In the genomic region with DNA sequence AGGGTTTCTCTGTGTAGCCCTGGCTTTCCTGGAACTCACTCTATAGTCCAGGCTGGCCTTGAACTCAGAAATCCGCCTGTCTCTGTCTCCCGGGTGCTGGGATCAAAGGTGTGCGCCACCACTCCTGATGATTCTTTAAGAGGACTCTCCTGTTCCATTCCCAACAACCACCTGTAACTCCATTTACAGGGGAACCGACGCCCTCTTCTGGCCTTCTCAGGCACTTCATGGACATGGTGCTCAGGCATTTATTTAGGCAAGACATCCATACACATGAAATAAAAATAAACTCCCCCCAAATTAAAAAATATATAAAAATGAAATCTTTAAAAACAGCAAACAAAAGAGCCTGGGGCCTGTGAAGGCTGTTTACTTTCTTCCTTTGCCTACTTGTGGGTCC, we compare ENCODE assay signal across 9 mouse cellular contexts. TPM values are rescaled to one million over a fixed set of nuclear protein-coding genes. Genes with fewer than 3 reads are reported as not detected.
DNase-seq lines count a peak whose midpoint lies in the region; ATAC-seq and TF ChIP-seq lines count a peak whose summit lies in the region.
"Had no signal": no experiment of that assay in that cellular context is flagged by ENCODE, and none has a peak within 500 bp of the region (broad histone marks: within the 10 kb centered on the region; RNA-seq: fewer than 3 reads in every experiment).

No protein-coding gene starts in this region.

- TF ChIP-seq POLR2A in cerebellum, adult 2 months (IDR thresholded peaks at IDR 0.05; ENCODE audit: borderline replicate concordance, insufficient read depth, low read length) = no peak

- H3K9me3 ChIP-seq in forebrain, postnatal 0 days (ENCODE audit: low read length) = no peaks in the 10 kb centered on the region
- H3K9me3 ChIP-seq in forebrain, embryonic 10.5 days = no peaks in the 10 kb centered on the region
- H3K9me3 ChIP-seq in midbrain, embryonic 14.5 days (ENCODE audit: control insufficient read depth, low read length) = no peaks in the 10 kb centered on the region
- H3K9me3 ChIP-seq in midbrain, embryonic 10.5 days (replicated peaks) = no peaks in the 10 kb centered on the region
- no peaks in the 10 kb centered on the region for H3K9me3 ChIP-seq in liver, embryonic 14.5 days (ENCODE audit: control insufficient read depth, low read length)
- no peaks in the 10 kb centered on the region for H3K9me3 ChIP-seq in stomach, postnatal 0 days (ENCODE audit: control insufficient read depth, low read length)

- DNase-seq in forebrain, postnatal 0 days = peak; percentile 73
- no peak for DNase-seq in forebrain, embryonic 10.5 days (ENCODE audit: extremely low spot score, low spot score)
- peak; percentile 84 for DNase-seq in midbrain, embryonic 14.5 days
- DNase-seq in midbrain, embryonic 10.5 days (ENCODE audit: low spot score) = no peak
- DNase-seq in cerebellum, adult 2 months = peak; percentile 61 to 67
- DNase-seq in liver, embryonic 14.5 days (ENCODE audit: low read depth in 3 of 3, low spot score in 3 of 3) = peak in 1 of 3 experiments; percentile 40
- peak; percentile 63 for DNase-seq in stomach, postnatal 0 days (ENCODE audit: low spot score)
- no peak for DNase-seq in urinary bladder, adult 2 months (ENCODE audit: low spot score)

- peaks cover 17% of the 10 kb centered on the region; the same call in 1 of the 2 replicates for H3K4me1 ChIP-seq in forebrain, postnatal 0 days (ENCODE audit: insufficient read depth)
- peaks cover 53% of the 10 kb centered on the region for H3K4me1 ChIP-seq in forebrain, embryonic 10.5 days
- peaks cover 30% of the 10 kb centered on the region for H3K4me1 ChIP-seq in midbrain, embryonic 14.5 days (ENCODE audit: control insufficient read depth, insufficient read depth, low read length)
- H3K4me1 ChIP-seq in midbrain, embryonic 10.5 days = peaks cover 46% of the 10 kb centered on the region
- H3K4me1 ChIP-seq in cerebellum, adult 2 months (ENCODE audit: control insufficient read depth, insufficient read depth, low read length) = peaks cover 5% of the 10 kb centered on the region; the same call in 1 of the 2 replicates
- peaks cover 11 to 18% of the 10 kb centered on the region in 2 experiments for H3K4me1 ChIP-seq in liver, embryonic 14.5 days (replicated peaks; ENCODE audit: control insufficient read depth in 2 of 2, insufficient read depth in 2 of 2, low read length in 1 of 2)
- peaks cover 6% of the 10 kb centered on the region for H3K4me1 ChIP-seq in stomach, postnatal 0 days (replicated peaks; ENCODE audit: control insufficient read depth, insufficient read depth)

- peak; percentile 64 for TF ChIP-seq CTCF in forebrain, postnatal 0 days (IDR thresholded peaks at IDR 0.05; ENCODE audit: low read depth)
- TF ChIP-seq CTCF in cerebellum, adult 2 months (IDR thresholded peaks at IDR 0.05; ENCODE audit: borderline replicate concordance, insufficient read depth, low read depth, low read length) = peak; percentile 56; the same call in 1 of the 2 replicates
- TF ChIP-seq CTCF in liver, embryonic 14.5 days (IDR thresholded peaks at IDR 0.05; ENCODE audit: low read depth) = peak; percentile 61
- TF ChIP-seq CTCF in stomach, postnatal 0 days (IDR thresholded peaks at IDR 0.05; ENCODE audit: low read depth) = peak; percentile 67

- peaks cover 31% of the 10 kb centered on the region for H3K36me3 ChIP-seq in forebrain, postnatal 0 days (ENCODE audit: insufficient read depth)
- H3K36me3 ChIP-seq in forebrain, embryonic 10.5 days (replicated peaks) = peaks cover 74% of the 10 kb centered on the region
- H3K36me3 ChIP-seq in midbrain, embryonic 14.5 days (ENCODE audit: control insufficient read depth, insufficient read depth, low read length) = peaks cover 40% of the 10 kb centered on the region
- H3K36me3 ChIP-seq in midbrain, embryonic 10.5 days = peaks cover 72% of the 10 kb centered on the region
- H3K36me3 ChIP-seq in liver, embryonic 14.5 days (replicated peaks; ENCODE audit: control insufficient read depth, insufficient read depth, low read depth) = peaks cover 56% of the 10 kb centered on the region
- H3K36me3 ChIP-seq in stomach, postnatal 0 days (ENCODE audit: control insufficient read depth, insufficient read depth, low read length) = peaks cover 24% of the 10 kb centered on the region

- 55% methylated on average over 5 of the region's 5 CpGs for WGBS in forebrain, postnatal 0 days
- WGBS in forebrain, embryonic 10.5 days = 59% methylated on average over 5 of the region's 5 CpGs
- WGBS in midbrain, embryonic 14.5 days = 55% methylated on average over 5 of the region's 5 CpGs
- 54% methylated on average over 5 of the region's 5 CpGs for WGBS in midbrain, embryonic 10.5 days
- WGBS in cerebellum, adult 2 months = 63% methylated on average over 5 of the region's 5 CpGs
- WGBS in liver, embryonic 14.5 days (ENCODE audit: insufficient replicate concordance) = 63% methylated on average over 5 of the region's 5 CpGs
- 70% methylated on average over 5 of the region's 5 CpGs for WGBS in stomach, postnatal 0 days

- ATAC-seq in forebrain, postnatal 0 days = no peak
- no peak for ATAC-seq in midbrain, embryonic 14.5 days (ENCODE audit: low FRiP score, low TSS enrichment)
- no peak for ATAC-seq in liver, embryonic 14.5 days (ENCODE audit: insufficient read depth)
- no peak for ATAC-seq in stomach, postnatal 0 days (ENCODE audit: low FRiP score, low TSS enrichment)

- no peak overlapping the region for H3K4me2 ChIP-seq in forebrain, postnatal 0 days (ENCODE audit: low read depth)
- H3K4me2 ChIP-seq in midbrain, embryonic 14.5 days (ENCODE audit: low read length) = no peak overlapping the region
- no peak overlapping the region for H3K4me2 ChIP-seq in liver, embryonic 14.5 days (ENCODE audit: low read depth)
- H3K4me2 ChIP-seq in stomach, postnatal 0 days (replicated peaks; ENCODE audit: low read depth) = no peak overlapping the region

- no peaks in the 10 kb centered on the region for H3K27me3 ChIP-seq in forebrain, postnatal 0 days (ENCODE audit: insufficient read depth, low read length)
- peaks cover 14% of the 10 kb centered on the region for H3K27me3 ChIP-seq in forebrain, embryonic 10.5 days (ENCODE audit: poor library complexity, severe bottlenecking)
- 0 out of 2 replicates have a peak, but pooled peaks cover 2% of the 10 kb centered on the region for H3K27me3 ChIP-seq in midbrain, embryonic 14.5 days (ENCODE audit: control insufficient read depth, insufficient read depth, low read length)
- peaks cover 13% of the 10 kb centered on the region for H3K27me3 ChIP-seq in midbrain, embryonic 10.5 days (ENCODE audit: low read depth, poor library complexity, severe bottlenecking)
- H3K27me3 ChIP-seq in cerebellum, adult 2 months (ENCODE audit: control insufficient read depth, insufficient read depth, low read length) = no peaks in the 10 kb centered on the region
- peaks cover 13% of the 10 kb centered on the region for H3K27me3 ChIP-seq in liver, embryonic 14.5 days (ENCODE audit: control insufficient read depth, insufficient read depth, low read length)
- no peaks in the 10 kb centered on the region for H3K27me3 ChIP-seq in stomach, postnatal 0 days (ENCODE audit: control insufficient read depth, insufficient read depth, low read length)

- H3K9ac ChIP-seq in forebrain, postnatal 0 days = no peak overlapping the region
- no peak overlapping the region for H3K9ac ChIP-seq in midbrain, embryonic 14.5 days (replicated peaks; ENCODE audit: low read length)
- H3K9ac ChIP-seq in liver, embryonic 14.5 days (replicated peaks) = no peak overlapping the region
- H3K9ac ChIP-seq in stomach, postnatal 0 days (ENCODE audit: low read length) = no peak overlapping the region

- TF ChIP-seq EP300 in liver, embryonic 14.5 days (IDR thresholded peaks at IDR 0.05; ENCODE audit: low read depth) = no peak
- TF ChIP-seq EP300 in stomach, postnatal 0 days (optimal IDR thresholded peaks at IDR 0.05) = no peak

- H3K4me3 ChIP-seq in forebrain, postnatal 0 days (ENCODE audit: low read depth, low read length) = no peak overlapping the region
- no peak overlapping the region for H3K4me3 ChIP-seq in forebrain, embryonic 10.5 days
- no peak overlapping the region for H3K4me3 ChIP-seq in midbrain, embryonic 14.5 days (replicated peaks; ENCODE audit: low read depth, low read length)
- H3K4me3 ChIP-seq in midbrain, embryonic 10.5 days = no peak overlapping the region
- no peak overlapping the region for H3K4me3 ChIP-seq in cerebellum, adult 2 months (replicated peaks; ENCODE audit: insufficient read depth, low read depth, low read length)
- no peak overlapping the region for H3K4me3 ChIP-seq in liver, embryonic 14.5 days (ENCODE audit: insufficient read depth in 1 of 2, low read depth in 2 of 2, low read length in 2 of 2)
- H3K4me3 ChIP-seq in stomach, postnatal 0 days (ENCODE audit: low read depth, low read length) = no peak overlapping the region

- no peak overlapping the region for H3K27ac ChIP-seq in forebrain, postnatal 0 days (ENCODE audit: low read depth, low read length)
- H3K27ac ChIP-seq in forebrain, embryonic 10.5 days = no peak overlapping the region
- H3K27ac ChIP-seq in midbrain, embryonic 14.5 days (replicated peaks; ENCODE audit: low read depth, low read length) = no peak overlapping the region
- no peak overlapping the region for H3K27ac ChIP-seq in midbrain, embryonic 10.5 days (replicated peaks)
- H3K27ac ChIP-seq in cerebellum, adult 2 months (ENCODE audit: insufficient read depth, low read length) = no peak overlapping the region
- H3K27ac ChIP-seq in liver, embryonic 14.5 days = no peak overlapping the region
- no peak overlapping the region for H3K27ac ChIP-seq in stomach, postnatal 0 days (replicated peaks)

RNA-seq across cellular contexts. Expression of a gene that starts 3.2 kb away (rescaled TPM):
- total RNA-seq in forebrain, postnatal 0 days (2014; rRNA removed) = 39.7 and 40.0 TPM in 2 replicates
- polyA plus RNA-seq in forebrain, postnatal 0 days (2015; fragmentation: Nextera tagmentation; extraction: Ambion mirVana) = 20.4 and 22.6 TPM in 2 replicates
- polyA plus RNA-seq in forebrain, embryonic 10.5 days (2016; fragmentation: Nextera tagmentation; extraction: Ambion mirVana) = 46.8 and 51.8 TPM in 2 replicates
- polyA plus RNA-seq in midbrain, embryonic 14.5 days (2014; fragmentation: Nextera tagmentation; extraction: Ambion mirVana) = 30.6 and 38.8 TPM in 2 replicates
- polyA plus RNA-seq in midbrain, embryonic 10.5 days (2016; fragmentation: Nextera tagmentation; extraction: Ambion mirVana) = 47.6 and 48.6 TPM in 2 replicates
- polyA plus RNA-seq in cerebellum, adult 2 months (2012; rRNA removed) = 84.6 and 85.5 TPM in 2 replicates
- polyA plus RNA-seq in liver, embryonic 14.5 days (2012; rRNA removed) = 27.9 and 32.5 TPM in 2 replicates
- 19.5 and 21.6 TPM in 2 replicates for polyA plus RNA-seq in liver, embryonic 14.5 days (2014; fragmentation: Nextera tagmentation; extraction: Ambion mirVana)
- 14.8 and 14.9 TPM in 2 replicates for polyA plus RNA-seq in stomach, postnatal 0 days (2015; fragmentation: Nextera tagmentation; extraction: Ambion mirVana)
- polyA plus RNA-seq in urinary bladder, adult 2 months (2012; rRNA removed) = 39.8 and 45.9 TPM in 2 replicates

RNA-seq across cellular contexts. Expression of a gene that starts 6.5 kb away (rescaled TPM):
- 92.2 and 100 TPM in 2 replicates for total RNA-seq in forebrain, postnatal 0 days (2014; rRNA removed)
- 107 and 120 TPM in 2 replicates for polyA plus RNA-seq in forebrain, postnatal 0 days (2015; fragmentation: Nextera tagmentation; extraction: Ambion mirVana)
- polyA plus RNA-seq in forebrain, embryonic 10.5 days (2016; fragmentation: Nextera tagmentation; extraction: Ambion mirVana) = 272 and 295 TPM in 2 replicates
- 111 and 123 TPM in 2 replicates for polyA plus RNA-seq in midbrain, embryonic 14.5 days (2014; fragmentation: Nextera tagmentation; extraction: Ambion mirVana)
- polyA plus RNA-seq in midbrain, embryonic 10.5 days (2016; fragmentation: Nextera tagmentation; extraction: Ambion mirVana) = 690 and 827 TPM in 2 replicates
- 4.6 and 4.8 TPM in 2 replicates for polyA plus RNA-seq in cerebellum, adult 2 months (2012; rRNA removed)
- polyA plus RNA-seq in liver, embryonic 14.5 days (2012; rRNA removed) = 0.04 and 0.16 TPM in 2 replicates
- not detected in 2 replicates for polyA plus RNA-seq in liver, embryonic 14.5 days (2014; fragmentation: Nextera tagmentation; extraction: Ambion mirVana)
- polyA plus RNA-seq in stomach, postnatal 0 days (2015; fragmentation: Nextera tagmentation; extraction: Ambion mirVana) = 0.24 and 0.36 TPM in 2 replicates
- 0.06 and 0.07 TPM in 2 replicates for polyA plus RNA-seq in urinary bladder, adult 2 months (2012; rRNA removed)
- total RNA-seq: heart, postnatal 36 days had no signal

RNA-seq across cellular contexts. Expression of a gene that starts 38.8 kb away (rescaled TPM):
- 2.6 TPM in 1 of 2 replicates, not detected in the other for total RNA-seq in forebrain, postnatal 0 days (2014; rRNA removed)
- polyA plus RNA-seq in forebrain, postnatal 0 days (2015; fragmentation: Nextera tagmentation; extraction: Ambion mirVana) = not detected in 2 replicates
- 0.68 and 0.93 TPM in 2 replicates for polyA plus RNA-seq in forebrain, embryonic 10.5 days (2016; fragmentation: Nextera tagmentation; extraction: Ambion mirVana)
- polyA plus RNA-seq in midbrain, embryonic 14.5 days (2014; fragmentation: Nextera tagmentation; extraction: Ambion mirVana) = not detected in 2 replicates
- 0.67 and 0.99 TPM in 2 replicates for polyA plus RNA-seq in midbrain, embryonic 10.5 days (2016; fragmentation: Nextera tagmentation; extraction: Ambion mirVana)
- 0.80 and 1.3 TPM in 2 replicates for polyA plus RNA-seq in cerebellum, adult 2 months (2012; rRNA removed)
- polyA plus RNA-seq in liver, embryonic 14.5 days (2012; rRNA removed) = 122 and 308 TPM in 2 replicates
- polyA plus RNA-seq in liver, embryonic 14.5 days (2014; fragmentation: Nextera tagmentation; extraction: Ambion mirVana) = 37.0 and 38.7 TPM in 2 replicates
- 0.61 TPM in 2 replicates for polyA plus RNA-seq in stomach, postnatal 0 days (2015; fragmentation: Nextera tagmentation; extraction: Ambion mirVana)
- 18.8 and 21.4 TPM in 2 replicates for polyA plus RNA-seq in urinary bladder, adult 2 months (2012; rRNA removed)

Comparison
In these comparisons a context has a peak if more than half of its experiments do, and no peak if none do; other contexts are left out.
1. DNase-seq: peak in forebrain, postnatal 0 days (single experiment), midbrain, embryonic 14.5 days (single experiment), cerebellum, adult 2 months (2 of 2) and stomach, postnatal 0 days (single experiment); none in forebrain, embryonic 10.5 days (single experiment), midbrain, embryonic 10.5 days (single experiment) and urinary bladder, adult 2 months (single experiment).
2. RNA of a gene that starts 6.5 kb away (polyA plus RNA-seq): 690 to 827 TPM in midbrain, embryonic 10.5 days, 272 to 295 TPM in forebrain, embryonic 10.5 days, 111 to 123 TPM in midbrain, embryonic 14.5 days and 107 to 120 TPM in forebrain, postnatal 0 days; 4.6 to 4.8 TPM in cerebellum, adult 2 months, 0.24 to 0.36 TPM in stomach, postnatal 0 days, 0.06 to 0.07 TPM in urinary bladder, adult 2 months and 0.04 to 0.16 TPM in liver, embryonic 14.5 days; every median in the first group is over 10 times any median in the second.
3. Peak in every context shown above with its lines, with median percentiles within 50 percentile points of each other: CTCF ChIP-seq.